11 mouse cellular contexts compared by ENCODE assay signal in the genomic region with DNA sequence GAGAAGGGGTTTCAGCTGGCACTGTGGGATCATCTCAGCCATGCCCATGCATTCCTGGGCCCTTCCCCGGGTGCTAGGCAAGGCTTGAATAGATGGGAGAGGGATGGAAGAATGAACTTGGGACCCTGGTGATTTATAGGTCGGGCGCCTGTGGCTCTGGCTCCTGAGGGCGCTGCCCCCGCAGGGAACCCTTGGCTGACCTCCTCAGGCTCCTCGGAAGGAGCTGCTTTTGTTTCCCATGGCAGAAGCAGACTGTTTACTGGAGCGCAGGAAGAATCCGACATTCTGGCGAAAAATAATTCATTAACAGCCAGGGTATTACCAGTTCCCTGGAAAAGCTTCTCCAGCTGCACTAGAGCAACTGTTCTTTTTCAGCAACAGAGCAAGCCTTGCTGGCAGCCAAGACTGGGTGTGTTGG. TPM values are rescaled to one million over a fixed set of nuclear protein-coding genes. Genes with fewer than 3 reads are reported as not detected.
A peak's percentile ranks its signal among the peaks of the same experiment; 100 is the strongest.
DNase-seq lines count a peak whose midpoint lies in the region; ATAC-seq and TF ChIP-seq lines count a peak whose summit lies in the region.
"Had no signal": no experiment of that assay in that cellular context is flagged by ENCODE, and none has a peak within 500 bp of the region (broad histone marks: within the 10 kb centered on the region; RNA-seq: fewer than 3 reads in every experiment).

No protein-coding gene starts in this region.

- no peak overlapping the region for H3K9ac ChIP-seq in intestine, embryonic 14.5 days (ENCODE audit: low read length)
- no peak overlapping the region for H3K9ac ChIP-seq in intestine, postnatal 0 days (ENCODE audit: low read depth, low read length)
- H3K9ac ChIP-seq in forebrain, postnatal 0 days = no peak overlapping the region
- H3K9ac ChIP-seq: embryonic facial prominence, embryonic 12.5 days; limb, embryonic 13.5 days had no signal

- no peak overlapping the region for H3K4me3 ChIP-seq in intestine, embryonic 14.5 days (ENCODE audit: low read depth, low read length)
- H3K4me3 ChIP-seq in intestine, postnatal 0 days (ENCODE audit: low read depth, low read length) = no peak overlapping the region
- H3K4me3 ChIP-seq in forebrain, postnatal 0 days (ENCODE audit: low read depth, low read length) = no peak overlapping the region
- H3K4me3 ChIP-seq: embryonic facial prominence, embryonic 12.5 days; limb, embryonic 13.5 days had no signal

- H3K4me1 ChIP-seq in intestine, embryonic 14.5 days (replicated peaks; ENCODE audit: control insufficient read depth, insufficient read depth, low read length) = no peaks in the 10 kb centered on the region; the same call in 1 of the 2 replicates
- H3K4me1 ChIP-seq in intestine, postnatal 0 days (replicated peaks; ENCODE audit: control insufficient read depth, insufficient read depth, low read length) = no peaks in the 10 kb centered on the region
- H3K4me1 ChIP-seq in forebrain, postnatal 0 days (ENCODE audit: insufficient read depth) = no peaks in the 10 kb centered on the region
- H3K4me1 ChIP-seq: embryonic facial prominence, embryonic 12.5 days; limb, embryonic 13.5 days had no signal

- ATAC-seq in intestine, embryonic 14.5 days (replicated peaks; ENCODE audit: low FRiP score, low TSS enrichment, low read depth) = no peak
- ATAC-seq in intestine, postnatal 0 days = no peak
- ATAC-seq in forebrain, postnatal 0 days = peak; percentile 57; the same call in 1 of the 2 replicates

- no peak for DNase-seq in intestine, embryonic 14.5 days (ENCODE audit: low spot score)
- DNase-seq in Muller cell, postnatal 12 days (ENCODE audit: inconsistent ontology term) = peak; percentile 57
- DNase-seq in forebrain, postnatal 0 days = peak; percentile 41
- DNase-seq in kidney, postnatal 25 days = peak; percentile 49 to 72
- no peak for DNase-seq in adrenal gland, postnatal 25 days
- DNase-seq in embryo, embryonic 11 days = no peak
- DNase-seq in frontal cortex, postnatal 14 days (ENCODE audit: low spot score in 2 of 2) = no peak

- no peak for TF ChIP-seq CTCF in intestine, postnatal 0 days (IDR thresholded peaks at IDR 0.05; ENCODE audit: low read depth)
- TF ChIP-seq CTCF in forebrain, postnatal 0 days (IDR thresholded peaks at IDR 0.05; ENCODE audit: low read depth) = no peak

- no peaks in the 10 kb centered on the region for H3K36me3 ChIP-seq in intestine, embryonic 14.5 days (ENCODE audit: control insufficient read depth, insufficient read depth, low read length)
- H3K36me3 ChIP-seq in intestine, postnatal 0 days (ENCODE audit: control insufficient read depth, insufficient read depth) = no peaks in the 10 kb centered on the region
- H3K36me3 ChIP-seq in forebrain, postnatal 0 days (ENCODE audit: insufficient read depth) = no peaks in the 10 kb centered on the region
- H3K36me3 ChIP-seq: embryonic facial prominence, embryonic 12.5 days; limb, embryonic 13.5 days had no signal

- peaks cover 27% of the 10 kb centered on the region for H3K27me3 ChIP-seq in intestine, embryonic 14.5 days (replicated peaks; ENCODE audit: control insufficient read depth, insufficient read depth, low read length)
- peaks cover 18% of the 10 kb centered on the region; the same call in 1 of the 2 replicates for H3K27me3 ChIP-seq in intestine, postnatal 0 days (replicated peaks; ENCODE audit: control insufficient read depth, insufficient read depth, low read length)
- no peaks in the 10 kb centered on the region for H3K27me3 ChIP-seq in forebrain, postnatal 0 days (ENCODE audit: insufficient read depth, low read length)

- peak overlapping the region; percentile 20 for H3K4me2 ChIP-seq in intestine, embryonic 14.5 days (ENCODE audit: low read length)
- no peak overlapping the region for H3K4me2 ChIP-seq in intestine, postnatal 0 days (replicated peaks; ENCODE audit: low read depth)
- H3K4me2 ChIP-seq in forebrain, postnatal 0 days (ENCODE audit: low read depth) = 0 out of 2 replicates have a peak overlapping the region, but pooled peaks have one; percentile 3
- H3K4me2 ChIP-seq: embryonic facial prominence, embryonic 12.5 days; limb, embryonic 13.5 days had no signal

- WGBS in intestine, embryonic 14.5 days = 20% methylated on average over 9 of the region's 9 CpGs
- 25% methylated on average over 9 of the region's 9 CpGs for WGBS in intestine, postnatal 0 days
- 27% methylated on average over 9 of the region's 9 CpGs for WGBS in forebrain, postnatal 0 days

- H3K9me3 ChIP-seq in intestine, embryonic 14.5 days (ENCODE audit: control insufficient read depth, low read length) = no peaks in the 10 kb centered on the region
- H3K9me3 ChIP-seq in intestine, postnatal 0 days (ENCODE audit: control insufficient read depth) = no peaks in the 10 kb centered on the region
- no peaks in the 10 kb centered on the region for H3K9me3 ChIP-seq in forebrain, postnatal 0 days (ENCODE audit: low read length)
- H3K9me3 ChIP-seq: embryonic facial prominence, embryonic 12.5 days; limb, embryonic 13.5 days had no signal

- H3K27ac ChIP-seq in intestine, embryonic 14.5 days (ENCODE audit: low read depth) = peak overlapping the region; percentile 38
- H3K27ac ChIP-seq in intestine, postnatal 0 days (ENCODE audit: low read depth, low read length) = no peak overlapping the region
- peak overlapping the region; percentile 71 for H3K27ac ChIP-seq in forebrain, postnatal 0 days (ENCODE audit: low read depth, low read length)
- H3K27ac ChIP-seq: embryonic facial prominence, embryonic 12.5 days; limb, embryonic 13.5 days had no signal

RNA-seq across cellular contexts. Expression of gene Rai2, which starts 6.5 kb away (rescaled TPM):
- 16.3 and 18.2 TPM in 2 replicates for polyA plus RNA-seq in intestine, embryonic 14.5 days (2014; fragmentation: Nextera tagmentation; extraction: Ambion mirVana)
- polyA plus RNA-seq in intestine, postnatal 0 days (2015; fragmentation: Nextera tagmentation; extraction: Ambion mirVana) = 4.4 and 5.0 TPM in 2 replicates
- total RNA-seq in forebrain, postnatal 0 days (2014; rRNA removed) = 7.0 and 8.2 TPM in 2 replicates
- 8.1 and 11.0 TPM in 2 replicates for polyA plus RNA-seq in forebrain, postnatal 0 days (2015; fragmentation: Nextera tagmentation; extraction: Ambion mirVana)
- total RNA-seq in adrenal gland, postnatal 25 days (2021) = 23.8 and 29.6 TPM in 2 replicates
- total RNA-seq: megakaryocyte-erythroid progenitor cell, adult 5-6 weeks had no signal

Comparison
In these comparisons a context has a peak if more than half of its experiments do, and no peak if none do; other contexts are left out.
1. DNase-seq: peak in Muller cell, postnatal 12 days (single experiment), forebrain, postnatal 0 days (single experiment) and kidney, postnatal 25 days (2 of 2); none in intestine, embryonic 14.5 days (single experiment), adrenal gland, postnatal 25 days (single experiment), embryo, embryonic 11 days (single experiment) and frontal cortex, postnatal 14 days (0 of 2).